Mouse (Mus musculus) left cerebral cortex, postnatal 10 days (tissue): Measurements from ENCODE around the gene Vmn1r215. TPM values are rescaled to one million over a fixed set of nuclear protein-coding genes. Genes with fewer than 3 reads are reported as not detected.
"Not testable (repeated sequence)": the region's sequence is repeated elsewhere in the genome, so short reads cannot be mapped to it uniquely, and the experiment has no call there.

Experiments used
- DNase-seq, 2 experiments: peaks; one replicate each; pipeline ENCODE4 v3.0.0; 2021 to 2022; ENCODE audit warnings: low spot score in 2 of 2, mixed read lengths in 1 of 2; ENCODE audit errors: extremely low spot score in 1 of 2
- intact Hi-C: fragments of 180-260 bp; cut with DNase I; formaldehyde crosslinking; loops from one replicate; pipeline ENCODE4 v1.15.1; 2025
- total RNA-seq, 2 experiments: library from RNA; stranded (reverse); gene quantifications; 2 replicates each; pipeline ENCODE4 v1.2.3; 2021

The Vmn1r215 gene
- total RNA-seq, result not detected

DNA sequence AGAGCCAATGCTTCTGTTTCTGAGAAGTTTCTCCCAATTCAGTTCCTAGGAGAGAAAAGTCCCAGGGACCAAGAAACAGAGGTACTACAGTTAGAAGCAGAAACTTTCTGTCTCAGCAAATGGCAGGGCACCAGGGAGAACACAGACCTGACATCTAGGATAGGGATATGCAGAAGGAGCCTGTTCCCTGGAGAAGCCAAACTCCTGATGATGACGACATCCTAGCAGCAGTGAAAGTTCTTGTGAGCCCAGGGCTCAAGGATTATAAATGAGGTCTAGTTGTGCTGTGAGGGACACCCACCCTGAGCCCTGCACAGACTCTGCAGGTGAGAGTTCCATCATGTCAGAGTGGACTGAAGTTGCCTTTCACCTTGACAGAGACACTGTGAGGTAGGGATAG is at the start of gene Vmn1r215:
Gene Vmn1r215, plus strand, starts transcription at position 301 of the 400 bp plus-strand sequence.
- intact Hi-C loops, result no loop called here
- DNase-seq, result no peak

- intact Hi-C loops, result no loop called here
- DNase-seq, result no peak
Measured at GRCm38 (mm10) chr13:23018158-23018557, 49.7 kb upstream of the Vmn1r215 start.

- no peak for DNase-seq
- intact Hi-C loops, result no loop called here
Measured at GRCm38 (mm10) chr13:23024812-23025211, 43.0 kb upstream of the Vmn1r215 start.

- intact Hi-C loops, result no loop called here
- no peak for DNase-seq
Measured at GRCm38 (mm10) chr13:23030118-23030517, 37.7 kb upstream of the Vmn1r215 start, which contains the start of gene Vmn1r214. Gene Vmn1r214 (plus strand): TSS chr13:23030418.

- DNase-seq, result no peak
- intact Hi-C loops, result no loop called here
Measured at GRCm38 (mm10) chr13:23057778-23058177, 10.0 kb upstream of the Vmn1r215 start.

- no peak for DNase-seq
- intact Hi-C loops, result no loop called here
Measured at GRCm38 (mm10) chr13:23069312-23069711, 1.5 kb downstream of the Vmn1r215 start.

- intact Hi-C loops, result no loop called here
Measured at GRCm38 (mm10) chr13:23094386-23094785, 26.6 kb downstream of the Vmn1r215 start.

DNA sequence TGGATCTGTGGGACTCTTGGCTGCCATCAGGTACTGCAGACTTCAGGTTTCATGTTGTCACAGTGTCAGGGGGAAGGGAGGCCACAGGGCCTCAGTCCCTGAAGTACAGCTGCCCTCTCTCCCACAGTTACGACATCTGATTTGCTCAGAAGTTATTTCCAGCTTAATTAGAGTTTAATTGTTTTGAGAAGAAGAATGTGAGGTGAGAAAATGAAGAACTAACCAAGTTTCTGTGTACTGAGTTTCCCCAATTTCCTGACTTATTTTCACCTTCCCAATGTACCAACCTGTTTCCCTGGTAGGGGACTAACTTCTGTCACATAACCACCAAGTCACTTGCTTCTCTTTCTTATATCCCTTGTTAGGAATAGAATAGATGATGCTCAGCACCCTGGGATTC is 50.3 kb downstream of the Vmn1r215 start, which contains the start of gene Vmn1r217:
Gene Vmn1r217, minus strand, starts transcription at position 101 of the 400 bp plus-strand sequence.
- intact Hi-C loops, DNase-seq: not testable (repeated sequence)

More at GRCm38 (mm10) chr13:23094386-23094785, 26.6 kb downstream of the Vmn1r215 start:
- DNase-seq, result no peak

- no peak for DNase-seq
- intact Hi-C loops, result no loop called here
Measured at GRCm38 (mm10) chr13:23120611-23121010, 52.8 kb downstream of the Vmn1r215 start.

Other genes with a start within 250 kb of the Vmn1r215 start
- gene Vmn1r210, start 236.7 kb upstream of the Vmn1r215 start, total RNA-seq, result not detected
- not detected for gene Vmn1r211, start 210.5 kb upstream of the Vmn1r215 start, total RNA-seq
- gene Vmn1r212, start 183.8 kb upstream of the Vmn1r215 start, total RNA-seq, result not detected
- not detected for gene Vmn1r213, start 60.4 kb upstream of the Vmn1r215 start, total RNA-seq
- gene Vmn1r214, start 37.6 kb upstream of the Vmn1r215 start, total RNA-seq, result not detected
- gene Vmn1r217, start 50.2 kb downstream of the Vmn1r215 start, total RNA-seq, result not detected
- gene Vmn1r218, start 65.1 kb downstream of the Vmn1r215 start, total RNA-seq, result not detected
- gene Vmn1r219, start 91.3 kb downstream of the Vmn1r215 start, total RNA-seq, result not detected
- not detected for gene Vmn1r220, start 120.0 kb downstream of the Vmn1r215 start, total RNA-seq
- gene Vmn1r221, start 146.1 kb downstream of the Vmn1r215 start, total RNA-seq, result not detected
- not detected for gene Vmn1r222, start 167.9 kb downstream of the Vmn1r215 start, total RNA-seq
- not detected for gene Vmn1r223, start 179.1 kb downstream of the Vmn1r215 start, total RNA-seq